Mouse (Mus musculus): Measurements from ENCODE around the gene Epb41l2.

- TF ChIP-seq POLR2A (IDR thresholded peaks at IDR 0.05; ENCODE audit: low read depth, low read length) (no peak), CTCF (conservative IDR thresholded peaks at IDR 0.05; ENCODE audit: insufficient read depth, insufficient read length, low read depth, low read length) (no peak)
These were observed 48.6 kb downstream of the Epb41l2 start for GRCm38 (mm10) chr10:25408136-25408650.

Measured in kidney, adult 2 months (tissue).